Mouse (Mus musculus): ENCODE results near the gene Tcam1.

Gene Tcam1

GRCm38 (mm10) chr11:106273311-106273684 is 3.2 kb upstream of the Tcam1 start:
- in situ Hi-C loops (cut with MseI, MboI), result no loop called here

- in situ Hi-C loops (cut with MseI, MboI), result no loop called here
Measured at GRCm38 (mm10) chr11:106273811-106274210, 2.7 kb upstream of the Tcam1 start.

- in situ Hi-C loops (cut with MseI, MboI), result no loop called here
Measured at GRCm38 (mm10) chr11:106274374-106274773, 2.1 kb upstream of the Tcam1 start.

- in situ Hi-C loops (cut with MseI, MboI), result no loop called here
Measured at GRCm38 (mm10) chr11:106274971-106275411, 1.5 kb upstream of the Tcam1 start.

GRCm38 (mm10) chr11:106282452-106282851 is 6.0 kb downstream of the Tcam1 start:
- in situ Hi-C loops (cut with MseI, MboI), result no loop called here

GRCm38 (mm10) chr11:106283371-106283770 is 6.9 kb downstream of the Tcam1 start:
- in situ Hi-C loops (cut with MseI, MboI), result no loop called here

GRCm38 (mm10) chr11:106284126-106284525 is 7.7 kb downstream of the Tcam1 start:
- in situ Hi-C loops (cut with MseI, MboI), result no loop called here

- in situ Hi-C loops (cut with MseI, MboI), result no loop called here
Measured at GRCm38 (mm10) chr11:106286206-106286605, 9.7 kb downstream of the Tcam1 start.

GRCm38 (mm10) chr11:106286987-106287386 is 10.5 kb downstream of the Tcam1 start:
- in situ Hi-C loops (cut with MseI, MboI), result no loop called here

- in situ Hi-C loops (cut with MseI, MboI), result no loop called here
Measured at GRCm38 (mm10) chr11:106289369-106289768, 12.9 kb downstream of the Tcam1 start.

GRCm38 (mm10) chr11:106290376-106290775 is 13.9 kb downstream of the Tcam1 start:
- in situ Hi-C loops (cut with MseI, MboI), result no loop called here

GRCm38 (mm10) chr11:106291861-106292260 is 15.4 kb downstream of the Tcam1 start:
- in situ Hi-C loops (cut with MseI, MboI), result no loop called here

- in situ Hi-C loops (cut with MseI, MboI), result no loop called here
Measured at GRCm38 (mm10) chr11:106301765-106302164, 25.3 kb downstream of the Tcam1 start, which contains the start of gene Gh. Gene Gh (minus strand): TSS chr11:106301865.

- in situ Hi-C loops (cut with MseI, MboI), result no loop called here
Measured at GRCm38 (mm10) chr11:106302634-106303033, 26.2 kb downstream of the Tcam1 start.

- in situ Hi-C loops (cut with MseI, MboI), result no loop called here
Measured at GRCm38 (mm10) chr11:106305348-106306064, 29.0 kb downstream of the Tcam1 start.

- in situ Hi-C loops (cut with MseI, MboI), result no loop called here
Measured at GRCm38 (mm10) chr11:106306065-106306385, 29.6 kb downstream of the Tcam1 start.

GRCm38 (mm10) chr11:106306758-106307157 is 30.3 kb downstream of the Tcam1 start:
- in situ Hi-C loops (cut with MseI, MboI), result no loop called here

GRCm38 (mm10) chr11:106307432-106307831 is 31.0 kb downstream of the Tcam1 start:
- in situ Hi-C loops (cut with MseI, MboI), result no loop called here

- in situ Hi-C loops (cut with MseI, MboI), result no loop called here
Measured at GRCm38 (mm10) chr11:106308162-106308561, 31.7 kb downstream of the Tcam1 start.

GRCm38 (mm10) chr11:106310123-106310522 is 33.7 kb downstream of the Tcam1 start:
- in situ Hi-C loops (cut with MseI, MboI), result no loop called here

GRCm38 (mm10) chr11:106313533-106313932 is 37.1 kb downstream of the Tcam1 start:
- in situ Hi-C loops (cut with MseI, MboI), result no loop called here

GRCm38 (mm10) chr11:106314333-106314812 is 37.9 kb downstream of the Tcam1 start, which contains the start of gene Cd79b:
Gene Cd79b (minus strand): TSS chr11:106314762.
- in situ Hi-C loops (cut with MseI, MboI), result no loop called here

- in situ Hi-C loops (cut with MseI, MboI), result no loop called here
Measured at GRCm38 (mm10) chr11:106316416-106316815, 39.9 kb downstream of the Tcam1 start.

- in situ Hi-C loops (cut with MseI, MboI), result no loop called here
Measured at GRCm38 (mm10) chr11:106317801-106318200, 41.3 kb downstream of the Tcam1 start.

Measured in mouse trophoblast stem cell (cell line).